Mouse (Mus musculus): ENCODE measurements around the gene Cenpn. TPM values are rescaled to one million over a fixed set of nuclear protein-coding genes. Genes with fewer than 3 reads are reported as not detected.

Gene Cenpn
- polyA plus RNA-seq, 1 experiment from 2014 or later = 34.0 TPM

- Histone ChIP-seq H3K27me3 (ENCODE audit: control insufficient read depth, insufficient read depth, low read length) (no peaks in the 10 kb centered on the region), H3K9ac (ENCODE audit: low read depth, low read length) (no peak overlapping the region), H3K27ac (ENCODE audit: low read depth, low read length) (no peak overlapping the region), H3K4me3 (ENCODE audit: low read depth, low read length) (no peak overlapping the region), H3K36me3 (ENCODE audit: control insufficient read depth, insufficient read depth, low read length) (peaks cover 20% of the 10 kb centered on the region), H3K4me1 (ENCODE audit: control insufficient read depth, insufficient read depth, low read length) (0 out of 2 replicates have a peak, but pooled peaks cover 5% of the 10 kb centered on the region), H3K4me2 (no peak overlapping the region), H3K9me3 (replicated peaks; ENCODE audit: control insufficient read depth, low read length) (no peaks in the 10 kb centered on the region)
- ATAC-seq (replicated peaks; ENCODE audit: insufficient number of reproducible peaks, low FRiP score, low TSS enrichment) = no peak
- 93% methylated on average over 9 of the region's 9 CpGs for WGBS (ENCODE audit: insufficient replicate concordance)
Observed at GRCm38 (mm10) chr8:116954415-116954814, 32.9 kb downstream of the Cenpn start.

DNA sequence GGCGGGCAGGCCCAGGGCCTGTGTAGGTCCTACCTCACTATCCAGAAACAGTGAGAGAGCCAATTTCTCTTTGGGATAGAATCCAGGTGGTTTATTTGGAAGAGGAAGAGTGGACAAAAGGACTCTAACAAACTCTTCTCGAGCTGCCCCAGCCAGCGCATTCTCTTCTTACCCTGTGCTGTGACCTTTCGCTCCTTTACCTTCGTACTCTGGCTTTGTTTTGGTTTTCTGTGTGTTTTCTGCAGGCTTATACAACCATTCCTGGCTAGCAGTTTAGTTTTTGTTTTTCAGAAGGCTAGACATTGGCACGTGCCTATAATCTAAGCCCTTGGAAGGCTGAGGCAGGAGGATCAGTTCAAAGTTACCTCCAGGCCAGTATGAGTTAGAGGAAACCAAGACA is 48.0 kb downstream of the Cenpn start:
- WGBS (ENCODE audit: insufficient replicate concordance) = 85% methylated on average over 6 of the region's 6 CpGs
- H3K4me3 ChIP-seq (ENCODE audit: low read depth, low read length) = no peak overlapping the region
- no peaks in the 10 kb centered on the region for H3K9me3 ChIP-seq (replicated peaks; ENCODE audit: control insufficient read depth, low read length)

GRCm38 (mm10) chr8:116975066-116975465 is 53.5 kb downstream of the Cenpn start:
- Histone ChIP-seq H3K9me3 (replicated peaks; ENCODE audit: control insufficient read depth, low read length) (no peaks in the 10 kb centered on the region), H3K27ac (ENCODE audit: low read depth, low read length) (no peak overlapping the region), H3K36me3 (ENCODE audit: control insufficient read depth, insufficient read depth, low read length) (no peaks in the 10 kb centered on the region), H3K4me2 (no peak overlapping the region), H3K27me3 (ENCODE audit: control insufficient read depth, insufficient read depth, low read length) (no peaks in the 10 kb centered on the region), H3K9ac (ENCODE audit: low read depth, low read length) (no peak overlapping the region), H3K4me1 (ENCODE audit: control insufficient read depth, insufficient read depth, low read length) (peaks cover 2% of the 10 kb centered on the region; the same call in 1 of the 2 replicates), H3K4me3 (ENCODE audit: low read depth, low read length) (no peak overlapping the region)
- ATAC-seq (replicated peaks; ENCODE audit: insufficient number of reproducible peaks, low FRiP score, low TSS enrichment) = no peak
- 41% methylated on average over 5 of the region's 5 CpGs for WGBS (ENCODE audit: insufficient replicate concordance)

More for the DNA sequence above, 48.0 kb downstream of the Cenpn start:
- no peak for ATAC-seq (replicated peaks; ENCODE audit: insufficient number of reproducible peaks, low FRiP score, low TSS enrichment)
- Histone ChIP-seq H3K27ac (ENCODE audit: low read depth, low read length) (no peak overlapping the region), H3K4me1 (ENCODE audit: control insufficient read depth, insufficient read depth, low read length) (no peaks in the 10 kb centered on the region), H3K36me3 (ENCODE audit: control insufficient read depth, insufficient read depth, low read length) (no peaks in the 10 kb centered on the region), H3K4me2 (no peak overlapping the region), H3K9ac (ENCODE audit: low read depth, low read length) (no peak overlapping the region), H3K27me3 (ENCODE audit: control insufficient read depth, insufficient read depth, low read length) (no peaks in the 10 kb centered on the region)

GRCm38 (mm10) chr8:116975606-116976005 is 54.1 kb downstream of the Cenpn start:
- H3K4me1 ChIP-seq (ENCODE audit: control insufficient read depth, insufficient read depth, low read length) = peaks cover 2% of the 10 kb centered on the region; the same call in 1 of the 2 replicates
- WGBS (ENCODE audit: insufficient replicate concordance) = 61% methylated on average over 5 of the region's 5 CpGs
- no peaks in the 10 kb centered on the region for H3K36me3 ChIP-seq (ENCODE audit: control insufficient read depth, insufficient read depth, low read length)
- no peaks in the 10 kb centered on the region for H3K9me3 ChIP-seq (replicated peaks; ENCODE audit: control insufficient read depth, low read length)
- H3K4me2 ChIP-seq = no peak overlapping the region
- no peak overlapping the region for H3K4me3 ChIP-seq (ENCODE audit: low read depth, low read length)
- no peak overlapping the region for H3K27ac ChIP-seq (ENCODE audit: low read depth, low read length)
- no peak for ATAC-seq (replicated peaks; ENCODE audit: insufficient number of reproducible peaks, low FRiP score, low TSS enrichment)
- H3K9ac ChIP-seq (ENCODE audit: low read depth, low read length) = no peak overlapping the region
- H3K27me3 ChIP-seq (ENCODE audit: control insufficient read depth, insufficient read depth, low read length) = no peaks in the 10 kb centered on the region

DNA sequence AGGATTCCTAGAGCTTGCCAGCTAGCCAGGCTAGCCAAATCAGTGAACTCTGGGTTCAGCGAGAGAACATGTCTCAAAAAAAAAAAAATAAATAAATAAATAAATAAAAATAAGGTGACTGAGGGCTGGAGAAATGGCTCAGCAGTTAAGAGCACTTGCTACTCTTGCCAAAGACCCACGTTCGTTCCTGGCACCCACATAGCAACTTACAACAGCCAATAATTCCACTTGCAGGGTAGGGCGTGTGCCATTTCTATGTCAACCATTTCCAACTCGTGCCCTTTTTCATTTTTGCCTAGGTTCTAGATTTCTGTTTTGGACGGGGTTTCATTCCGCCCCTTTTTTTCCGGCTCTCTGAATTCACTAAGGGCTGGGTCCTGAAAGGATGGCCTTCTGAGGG is 56.5 kb downstream of the Cenpn start:
- peak overlapping the region; percentile 80 for H3K4me2 ChIP-seq
- no peaks in the 10 kb centered on the region for H3K9me3 ChIP-seq (replicated peaks; ENCODE audit: control insufficient read depth, low read length)
- H3K4me1 ChIP-seq (ENCODE audit: control insufficient read depth, insufficient read depth, low read length) = peaks cover 2% of the 10 kb centered on the region; the same call in 1 of the 2 replicates
- ATAC-seq (replicated peaks; ENCODE audit: insufficient number of reproducible peaks, low FRiP score, low TSS enrichment) = no peak
- H3K27ac ChIP-seq (ENCODE audit: low read depth, low read length) = no peak overlapping the region
- 38% methylated on average over 8 of the region's 8 CpGs for WGBS (ENCODE audit: insufficient replicate concordance)
- H3K4me3 ChIP-seq (ENCODE audit: low read depth, low read length) = peak overlapping the region; percentile 91
- no peaks in the 10 kb centered on the region for H3K36me3 ChIP-seq (ENCODE audit: control insufficient read depth, insufficient read depth, low read length)
- H3K27me3 ChIP-seq (ENCODE audit: control insufficient read depth, insufficient read depth, low read length) = no peaks in the 10 kb centered on the region
- H3K9ac ChIP-seq (ENCODE audit: low read depth, low read length) = peak overlapping the region; percentile 69

DNA sequence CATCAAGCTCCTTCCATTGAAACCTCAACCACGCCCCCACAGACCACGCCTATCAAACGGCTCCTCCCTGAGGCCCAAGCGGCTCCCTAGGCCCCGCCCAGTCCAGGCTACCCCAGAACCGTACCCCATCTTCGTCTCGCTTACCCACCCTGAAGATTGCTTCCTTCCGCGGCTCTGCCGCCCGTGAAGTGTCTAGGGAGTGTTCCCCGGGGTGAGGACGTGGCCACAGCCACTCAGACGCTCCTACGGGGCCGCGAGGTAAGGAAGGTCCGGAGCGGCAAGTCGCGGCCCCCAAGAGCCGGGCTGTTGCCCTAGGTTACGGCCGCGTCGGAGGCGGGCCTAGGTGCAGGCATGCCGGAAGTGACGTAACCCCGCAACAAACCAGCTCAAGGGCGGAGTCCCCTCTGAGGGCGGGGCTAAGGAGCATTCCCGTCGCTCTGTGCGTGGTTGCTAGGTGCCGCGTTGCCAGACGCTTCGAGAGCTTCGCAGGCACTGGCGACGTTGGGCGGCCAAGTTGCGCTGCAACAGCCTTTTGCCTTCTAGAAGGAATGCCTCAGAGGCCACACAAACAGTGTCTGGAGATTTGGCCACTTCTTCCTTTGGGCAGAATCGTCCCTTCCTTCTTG is 57.2 kb downstream of the Cenpn start, which contains the start of gene 1700030J22Rik:
TSS of gene 1700030J22Rik (minus strand) at position 329 of the 626 bp plus-strand sequence.
- no peaks in the 10 kb centered on the region for H3K9me3 ChIP-seq (replicated peaks; ENCODE audit: control insufficient read depth, low read length)
- H3K27me3 ChIP-seq (ENCODE audit: control insufficient read depth, insufficient read depth, low read length) = no peaks in the 10 kb centered on the region
- peaks cover 2% of the 10 kb centered on the region; the same call in 1 of the 2 replicates for H3K4me1 ChIP-seq (ENCODE audit: control insufficient read depth, insufficient read depth, low read length)
- no peaks in the 10 kb centered on the region; the same call in 1 of the 2 replicates for H3K36me3 ChIP-seq (ENCODE audit: control insufficient read depth, insufficient read depth, low read length)
- peak; percentile 99 for ATAC-seq (replicated peaks; ENCODE audit: insufficient number of reproducible peaks, low FRiP score, low TSS enrichment)
- H3K4me3 ChIP-seq (ENCODE audit: low read depth, low read length) = peak within 1 kb of the TSS; percentile 91
- no peak within 1 kb of the TSS for H3K27ac ChIP-seq (ENCODE audit: low read depth, low read length)
- WGBS (ENCODE audit: insufficient replicate concordance) = under 1% methylated on average over 46 of the region's 46 CpGs
- H3K4me2 ChIP-seq = peak within 1 kb of the TSS; percentile 80
- H3K9ac ChIP-seq (ENCODE audit: low read depth, low read length) = peak within 1 kb of the TSS; percentile 69

DNA sequence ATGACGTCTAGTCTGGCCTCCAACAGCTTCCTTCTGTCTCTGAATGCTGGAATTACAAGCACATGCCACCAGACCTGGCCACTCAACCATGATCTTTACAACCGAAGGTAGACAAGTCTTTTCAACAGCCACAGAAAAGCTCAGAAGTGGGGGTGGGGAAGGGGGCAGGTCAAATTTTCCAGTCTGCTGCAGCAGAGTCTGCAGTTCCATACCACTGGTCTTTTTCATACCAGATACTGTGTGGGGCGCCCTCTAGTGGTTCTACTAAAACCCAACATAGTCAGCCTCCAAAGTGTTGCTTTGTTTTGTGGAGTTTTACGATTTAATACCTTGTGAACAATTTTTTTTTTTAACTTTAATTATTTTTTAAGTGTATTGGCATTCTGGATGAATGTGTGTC is 58.6 kb downstream of the Cenpn start:
- no peak overlapping the region for H3K27ac ChIP-seq (ENCODE audit: low read depth, low read length)
- no peaks in the 10 kb centered on the region for H3K9me3 ChIP-seq (replicated peaks; ENCODE audit: control insufficient read depth, low read length)
- H3K4me3 ChIP-seq (ENCODE audit: low read depth, low read length) = no peak overlapping the region
- peaks cover 2% of the 10 kb centered on the region; the same call in 1 of the 2 replicates for H3K4me1 ChIP-seq (ENCODE audit: control insufficient read depth, insufficient read depth, low read length)
- no peaks in the 10 kb centered on the region; the same call in 1 of the 2 replicates for H3K36me3 ChIP-seq (ENCODE audit: control insufficient read depth, insufficient read depth, low read length)
- no peak for ATAC-seq (replicated peaks; ENCODE audit: insufficient number of reproducible peaks, low FRiP score, low TSS enrichment)
- 16% methylated on average over 4 of the region's 4 CpGs for WGBS (ENCODE audit: insufficient replicate concordance)
- H3K27me3 ChIP-seq (ENCODE audit: control insufficient read depth, insufficient read depth, low read length) = no peaks in the 10 kb centered on the region
- H3K9ac ChIP-seq (ENCODE audit: low read depth, low read length) = no peak overlapping the region
- H3K4me2 ChIP-seq = no peak overlapping the region

- no peak overlapping the region for H3K27ac ChIP-seq (ENCODE audit: low read depth, low read length)
- no peak overlapping the region for H3K4me3 ChIP-seq (ENCODE audit: low read depth, low read length)
- ATAC-seq (replicated peaks; ENCODE audit: insufficient number of reproducible peaks, low FRiP score, low TSS enrichment) = no peak
- no peak overlapping the region for H3K4me2 ChIP-seq
- H3K36me3 ChIP-seq (ENCODE audit: control insufficient read depth, insufficient read depth, low read length) = 0 out of 2 replicates have a peak, but pooled peaks cover 6% of the 10 kb centered on the region
- no peaks in the 10 kb centered on the region for H3K27me3 ChIP-seq (ENCODE audit: control insufficient read depth, insufficient read depth, low read length)
- no peak overlapping the region for H3K9ac ChIP-seq (ENCODE audit: low read depth, low read length)
- 94% methylated on average over 3 of the region's 3 CpGs for WGBS (ENCODE audit: insufficient replicate concordance)
- H3K9me3 ChIP-seq (replicated peaks; ENCODE audit: control insufficient read depth, low read length) = no peaks in the 10 kb centered on the region
- H3K4me1 ChIP-seq (ENCODE audit: control insufficient read depth, insufficient read depth, low read length) = peaks cover 16% of the 10 kb centered on the region
Observed at GRCm38 (mm10) chr8:116989842-116990241, 68.3 kb downstream of the Cenpn start.

All from heart, embryonic 11.5 days (tissue).